Mouse (Mus musculus): ENCODE results near the gene Plpp7.

DNA sequence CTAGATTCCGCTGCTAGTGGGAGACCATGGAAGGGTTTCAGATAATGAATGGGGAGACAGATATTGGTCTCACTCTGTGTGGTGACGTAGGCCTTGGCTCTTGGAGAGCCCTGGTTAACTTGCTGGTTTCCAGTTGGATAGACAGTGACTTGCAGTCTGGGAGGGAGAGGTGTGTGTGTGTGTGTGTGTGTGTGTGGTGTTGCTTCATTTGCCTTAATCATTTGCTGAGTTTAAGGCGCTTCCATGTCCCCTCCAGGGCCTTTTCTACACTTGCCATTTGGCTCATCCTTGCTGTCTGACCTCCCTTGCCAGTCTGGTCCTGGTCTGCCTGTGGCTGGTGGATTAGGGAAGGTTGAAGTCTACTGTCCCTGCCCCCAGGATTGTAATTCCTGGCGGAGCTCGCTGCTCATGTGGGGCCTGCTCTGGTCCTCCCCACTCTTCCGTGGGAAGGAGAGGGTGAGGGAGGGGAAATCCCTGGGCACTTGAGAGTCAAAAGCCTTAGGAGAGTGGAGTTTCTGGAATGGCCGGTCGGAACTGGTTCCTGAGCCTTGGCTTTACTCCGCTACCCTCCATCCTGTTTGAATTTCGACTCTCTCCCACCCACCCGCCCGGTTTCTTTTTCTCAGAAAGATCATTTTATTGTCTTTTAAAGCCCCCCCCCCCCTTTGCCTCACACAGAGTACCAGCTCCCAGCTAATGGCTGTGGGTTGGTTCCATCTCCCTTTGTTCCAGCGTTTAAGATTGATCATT is 57.9 kb downstream of the Plpp7 start:
- TF ChIP-seq POLR2A (IDR thresholded peaks at IDR 0.05; ENCODE audit: borderline replicate concordance, low read depth, low read length) = no peak
- no peak for TF ChIP-seq CTCF (IDR thresholded peaks at IDR 0.05; ENCODE audit: low read depth, low read length)

All from bone marrow macrophage, adult 2 months (primary cell).